Mouse (Mus musculus): ENCODE results near the gene Pim1. TPM values are rescaled to one million over a fixed set of nuclear protein-coding genes. Genes with fewer than 3 reads are reported as not detected.

Gene Pim1
- polyA plus RNA-seq, 1 experiment: 160 TPM

DNA sequence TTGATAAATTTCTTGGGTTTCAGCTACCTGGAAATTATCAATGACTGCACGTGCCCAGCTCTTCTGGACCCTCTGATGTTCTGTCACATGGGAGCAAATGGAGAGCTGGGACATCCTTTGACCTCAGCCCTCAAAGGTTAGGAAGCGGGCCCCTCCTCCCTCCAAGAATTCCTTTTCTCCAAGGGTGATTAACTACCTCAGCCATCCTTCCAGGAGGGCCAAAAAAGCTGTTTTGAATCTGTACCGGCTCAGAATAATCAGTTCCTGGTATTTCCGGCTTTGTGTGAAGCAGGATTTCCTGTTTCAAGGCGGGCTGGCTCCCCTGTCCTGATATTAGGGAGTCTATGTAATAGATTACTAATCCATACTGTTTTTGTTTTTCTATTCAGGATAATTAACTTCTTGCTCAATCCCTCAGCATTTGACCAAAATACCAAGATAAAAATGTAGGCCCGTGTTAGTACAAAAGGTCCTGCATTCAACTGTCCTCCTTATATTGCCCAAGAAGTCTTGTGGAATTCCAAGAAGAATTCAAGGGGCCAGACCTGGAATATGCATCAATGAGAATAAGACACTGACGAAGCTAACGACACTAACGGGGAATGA, 25.0 kb upstream of the Pim1 start:
- Histone ChIP-seq H3K27me3 (ENCODE audit: control insufficient read depth, insufficient read depth, low read length) (no peaks in the 10 kb centered on the region), H3K4me3 (ENCODE audit: low read depth, low read length) (no peak overlapping the region), H3K36me3 (ENCODE audit: control insufficient read depth, insufficient read depth, low read length) (no peaks in the 10 kb centered on the region), H3K4me1 (ENCODE audit: control insufficient read depth, insufficient read depth, insufficient read length, low read length) (peaks cover 7% of the 10 kb centered on the region; the same call in 1 of the 2 replicates), H3K27ac (ENCODE audit: insufficient read depth, low read depth, low read length) (no peak overlapping the region)
- 79% methylated on average over 9 of the region's 9 CpGs for WGBS
- no peak for TF ChIP-seq POLR2A (IDR thresholded peaks at IDR 0.05; ENCODE audit: low read depth, low read length)
- no peak for TF ChIP-seq CTCF (IDR thresholded peaks at IDR 0.05; ENCODE audit: extremely low read depth, insufficient read length, insufficient replicate concordance, low read depth, low read length)

DNA sequence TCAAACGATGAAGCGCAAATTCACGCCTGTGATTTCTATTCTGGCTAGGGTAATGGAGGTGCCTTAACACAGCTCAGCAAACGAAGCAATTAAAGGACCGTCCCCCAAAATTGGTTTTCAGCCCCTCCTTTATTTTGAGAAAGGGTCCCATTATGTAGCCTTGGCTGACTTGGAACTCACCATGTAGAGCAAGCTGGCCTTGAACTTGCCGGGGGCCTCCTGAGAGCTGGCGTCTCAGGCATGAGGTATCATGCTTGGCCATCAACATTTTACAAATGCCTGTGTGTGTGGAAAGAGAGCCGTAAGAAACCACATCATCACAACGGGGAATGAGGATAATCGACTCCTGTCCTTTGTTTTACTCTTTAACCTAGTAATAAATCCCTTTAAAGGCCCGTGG, 23.5 kb upstream of the Pim1 start:
- whole genome bisulfite sequencing: 58% methylated on average over 11 of the region's 11 CpGs
- no peak overlapping the region for H3K4me3 ChIP-seq (ENCODE audit: low read depth, low read length)
- no peak for TF ChIP-seq POLR2A (IDR thresholded peaks at IDR 0.05; ENCODE audit: low read depth, low read length)
- no peak for TF ChIP-seq CTCF (IDR thresholded peaks at IDR 0.05; ENCODE audit: extremely low read depth, insufficient read length, insufficient replicate concordance, low read depth, low read length)
- H3K4me1 ChIP-seq (ENCODE audit: control insufficient read depth, insufficient read depth, insufficient read length, low read length): peaks cover 9% of the 10 kb centered on the region; the same call in 1 of the 2 replicates
- no peaks in the 10 kb centered on the region for H3K36me3 ChIP-seq (ENCODE audit: control insufficient read depth, insufficient read depth, low read length)
- no peak overlapping the region for H3K27ac ChIP-seq (ENCODE audit: insufficient read depth, low read depth, low read length)
- no peaks in the 10 kb centered on the region for H3K27me3 ChIP-seq (ENCODE audit: control insufficient read depth, insufficient read depth, low read length)

DNA sequence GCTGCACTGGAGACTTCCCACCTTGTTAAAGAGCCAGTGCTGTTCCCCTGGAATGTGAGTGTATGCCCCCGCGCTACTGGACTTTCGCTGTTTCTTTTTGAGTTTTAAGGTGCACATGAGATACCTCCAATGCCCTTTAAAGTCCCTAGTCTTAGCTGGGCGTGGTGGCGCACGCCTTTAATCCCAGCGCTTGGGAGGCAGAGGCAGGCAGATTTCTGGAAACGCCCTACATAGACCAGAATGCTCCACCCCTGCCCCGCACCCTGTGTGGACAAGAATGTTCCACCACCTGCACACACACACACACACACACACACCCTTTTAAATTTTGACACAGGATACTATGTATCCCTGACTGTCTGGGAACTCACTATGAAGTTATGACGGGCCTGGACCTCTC, 17.1 kb upstream of the Pim1 start:
- no peak overlapping the region for H3K27ac ChIP-seq (ENCODE audit: insufficient read depth, low read depth, low read length)
- H3K36me3 ChIP-seq (ENCODE audit: control insufficient read depth, insufficient read depth, low read length): no peaks in the 10 kb centered on the region
- no peak overlapping the region for H3K4me3 ChIP-seq (ENCODE audit: low read depth, low read length)
- no peaks in the 10 kb centered on the region for H3K27me3 ChIP-seq (ENCODE audit: control insufficient read depth, insufficient read depth, low read length)
- H3K4me1 ChIP-seq (ENCODE audit: control insufficient read depth, insufficient read depth, insufficient read length, low read length): peaks cover 3% of the 10 kb centered on the region; the same call in 1 of the 2 replicates
- WGBS: 95% methylated on average over 10 of the region's 10 CpGs
- TF ChIP-seq CTCF (IDR thresholded peaks at IDR 0.05; ENCODE audit: extremely low read depth, insufficient read length, insufficient replicate concordance, low read depth, low read length): no peak
- TF ChIP-seq POLR2A (IDR thresholded peaks at IDR 0.05; ENCODE audit: low read depth, low read length): no peak

GRCm38 (mm10) chr17:29474036-29474435, 16.5 kb upstream of the Pim1 start:
- Histone ChIP-seq H3K4me3 (ENCODE audit: low read depth, low read length) (no peak overlapping the region), H3K36me3 (ENCODE audit: control insufficient read depth, insufficient read depth, low read length) (no peaks in the 10 kb centered on the region), H3K27ac (ENCODE audit: insufficient read depth, low read depth, low read length) (no peak overlapping the region), H3K4me1 (ENCODE audit: control insufficient read depth, insufficient read depth, insufficient read length, low read length) (peaks cover 3% of the 10 kb centered on the region; the same call in 1 of the 2 replicates), H3K27me3 (ENCODE audit: control insufficient read depth, insufficient read depth, low read length) (no peaks in the 10 kb centered on the region)
- TF ChIP-seq CTCF (IDR thresholded peaks at IDR 0.05; ENCODE audit: extremely low read depth, insufficient read length, insufficient replicate concordance, low read depth, low read length) (no peak), POLR2A (IDR thresholded peaks at IDR 0.05; ENCODE audit: low read depth, low read length) (no peak)
- 82% methylated on average over 2 of the region's 2 CpGs for WGBS

DNA sequence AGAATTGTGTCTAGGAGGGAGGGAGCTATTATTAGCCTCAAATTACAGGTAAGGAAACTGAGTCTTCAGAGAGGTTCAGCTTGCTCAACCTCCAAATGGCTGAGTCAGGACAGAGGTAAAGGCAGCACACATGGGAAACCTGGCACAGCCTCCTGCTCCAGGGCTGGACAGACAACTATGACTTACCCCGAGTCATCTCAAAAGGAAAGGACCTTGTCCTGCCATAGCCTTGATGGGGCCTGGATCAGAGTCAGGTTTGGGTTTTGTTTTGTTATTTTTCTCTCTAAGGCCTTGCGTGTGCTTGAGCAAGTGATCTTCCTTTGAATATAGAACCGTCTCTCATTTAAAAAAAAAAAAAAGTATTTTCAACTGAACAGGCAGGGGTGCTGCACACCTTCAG, 15.4 kb upstream of the Pim1 start:
- H3K27ac ChIP-seq (ENCODE audit: insufficient read depth, low read depth, low read length): no peak overlapping the region
- no peaks in the 10 kb centered on the region for H3K36me3 ChIP-seq (ENCODE audit: control insufficient read depth, insufficient read depth, low read length)
- no peak overlapping the region for H3K4me3 ChIP-seq (ENCODE audit: low read depth, low read length)
- no peak for TF ChIP-seq CTCF (IDR thresholded peaks at IDR 0.05; ENCODE audit: extremely low read depth, insufficient read length, insufficient replicate concordance, low read depth, low read length)
- no peak for TF ChIP-seq POLR2A (IDR thresholded peaks at IDR 0.05; ENCODE audit: low read depth, low read length)
- H3K27me3 ChIP-seq (ENCODE audit: control insufficient read depth, insufficient read depth, low read length): no peaks in the 10 kb centered on the region
- WGBS: 81% methylated on average over 3 of the region's 3 CpGs
- H3K4me1 ChIP-seq (ENCODE audit: control insufficient read depth, insufficient read depth, insufficient read length, low read length): peaks cover 3% of the 10 kb centered on the region; the same call in 1 of the 2 replicates

GRCm38 (mm10) chr17:29476461-29476860, 14.1 kb upstream of the Pim1 start:
- no peaks in the 10 kb centered on the region for H3K27me3 ChIP-seq (ENCODE audit: control insufficient read depth, insufficient read depth, low read length)
- H3K36me3 ChIP-seq (ENCODE audit: control insufficient read depth, insufficient read depth, low read length): no peaks in the 10 kb centered on the region
- no peaks in the 10 kb centered on the region for H3K4me1 ChIP-seq (ENCODE audit: control insufficient read depth, insufficient read depth, insufficient read length, low read length)
- 81% methylated on average over 4 of the region's 4 CpGs for WGBS
- H3K27ac ChIP-seq (ENCODE audit: insufficient read depth, low read depth, low read length): no peak overlapping the region
- no peak for TF ChIP-seq CTCF (IDR thresholded peaks at IDR 0.05; ENCODE audit: extremely low read depth, insufficient read length, insufficient replicate concordance, low read depth, low read length)
- no peak for TF ChIP-seq POLR2A (IDR thresholded peaks at IDR 0.05; ENCODE audit: low read depth, low read length)
- H3K4me3 ChIP-seq (ENCODE audit: low read depth, low read length): no peak overlapping the region

DNA sequence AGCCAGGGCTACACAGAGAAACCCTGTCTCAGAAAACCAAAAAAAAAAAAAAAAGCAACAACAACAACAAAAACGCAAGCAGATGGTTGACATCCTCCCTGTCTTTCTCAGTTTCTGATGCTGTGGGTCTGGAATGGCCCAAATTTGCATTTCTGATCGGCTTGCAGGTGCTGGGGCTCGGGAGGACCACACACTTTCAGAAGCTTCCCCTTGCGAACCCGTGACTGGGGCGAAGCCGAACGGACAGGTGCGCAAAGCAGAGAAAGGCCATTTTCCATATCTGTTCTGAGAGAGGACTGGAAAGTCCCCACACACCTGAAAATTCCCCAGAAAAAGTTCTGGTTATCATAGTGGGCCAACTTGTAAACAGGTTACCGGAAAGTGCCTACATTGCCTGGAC, 13.2 kb upstream of the Pim1 start:
- H3K27me3 ChIP-seq (ENCODE audit: control insufficient read depth, insufficient read depth, low read length): no peaks in the 10 kb centered on the region
- H3K4me1 ChIP-seq (ENCODE audit: control insufficient read depth, insufficient read depth, insufficient read length, low read length): peaks cover 4% of the 10 kb centered on the region; the same call in 1 of the 2 replicates
- H3K4me3 ChIP-seq (ENCODE audit: low read depth, low read length): no peak overlapping the region
- TF ChIP-seq CTCF (IDR thresholded peaks at IDR 0.05; ENCODE audit: extremely low read depth, insufficient read length, insufficient replicate concordance, low read depth, low read length): no peak
- TF ChIP-seq POLR2A (IDR thresholded peaks at IDR 0.05; ENCODE audit: low read depth, low read length): no peak
- H3K27ac ChIP-seq (ENCODE audit: insufficient read depth, low read depth, low read length): peak overlapping the region; percentile 71
- no peaks in the 10 kb centered on the region for H3K36me3 ChIP-seq (ENCODE audit: control insufficient read depth, insufficient read depth, low read length)
- 94% methylated on average over 10 of the region's 10 CpGs for WGBS

Measured in small intestine, adult 2 months (tissue).